Mouse (Mus musculus) cerebellum, adult 2 months (tissue): ENCODE measurements around the gene Kcnb1. TPM values are rescaled to one million over a fixed set of nuclear protein-coding genes. Genes with fewer than 3 reads are reported as not detected.

ENCODE experiments used
- DNase-seq, 2 experiments: peaks; one replicate each; pipeline ENCODE4 v3.0.0; 2021
- H3K27ac ChIP-seq: fragments of 200-500 bp; 2 replicates; pipeline ENCODE4 v1.5.1; 2012; ENCODE audit warnings: low read length, control low read depth, inconsistent platforms; ENCODE audit not compliant: insufficient read depth
- H3K27me3 ChIP-seq: fragments of 200-500 bp; 2 replicates; pipeline ENCODE4 v1.6.1; 2012; ENCODE audit warnings: inconsistent platforms, mild to moderate bottlenecking, low read length, moderate library complexity; ENCODE audit not compliant: control insufficient read depth, insufficient read depth
- H3K4me1 ChIP-seq: fragments of 200-500 bp; 2 replicates; pipeline ENCODE4 v1.6.1; 2011; ENCODE audit warnings: low read length; ENCODE audit not compliant: control insufficient read depth, insufficient read depth
- H3K4me3 ChIP-seq: fragments of 200-500 bp; replicated peaks from 2 replicates; pipeline ENCODE3; 2011; ENCODE audit warnings: mild to moderate bottlenecking, low read depth, low read length, control low read depth; ENCODE audit not compliant: insufficient read depth
- CTCF ChIP-seq: fragments of 200-500 bp; IDR thresholded peaks from 2 replicates; pipeline ENCODE4 v1.5.1; 2011; ENCODE audit warnings: low read depth, mild to moderate bottlenecking, control low read depth, low read length, moderate library complexity, borderline replicate concordance; ENCODE audit not compliant: insufficient read depth
- POLR2A ChIP-seq: fragments of 200-500 bp; IDR thresholded peaks from 2 replicates; pipeline ENCODE4 v1.6.1; 2011; ENCODE audit warnings: low read length, control low read depth, borderline replicate concordance; ENCODE audit not compliant: insufficient read depth
- WGBS: fragments of 180-500 bp; shearing (Covaris S2); methylation state at CpG from one replicate; pipeline ENCODE4 v1.1.7; 2018; 5-methylcytosine and 5-hydroxymethylcytosine counted together
- polyA plus RNA-seq: library from polyadenylated mRNA; depleted of rRNA; stranded (reverse); fragments of >200 nt; gene quantifications from 2 replicates; pipeline ENCODE4 v1.2.3, GENCODE M21; 2012

Kcnb1 gene
- polyA plus RNA-seq, 1 experiment, result 9.2 TPM

GRCm38 (mm10) chr2:167093171-167093900, 96.6 kb downstream of the Kcnb1 start:
- DNase-seq, result no peak

GRCm38 (mm10) chr2:167090271-167090670, 99.7 kb downstream of the Kcnb1 start:
- Histone ChIP-seq H3K4me3 (no peak overlapping the region), H3K27ac (no peak overlapping the region), H3K4me1 (peaks cover 8% of the 10 kb centered on the region), H3K27me3 (no peaks in the 10 kb centered on the region)
- no peak for DNase-seq
- WGBS, result 55% methylated on average over 1 of the region's 1 CpGs
- no peak for TF ChIP-seq CTCF

More at GRCm38 (mm10) chr2:167093171-167093900, 96.6 kb downstream of the Kcnb1 start:
- H3K27me3 ChIP-seq, result no peaks in the 10 kb centered on the region
- no peak overlapping the region for H3K4me3 ChIP-seq
- H3K27ac ChIP-seq, result no peak overlapping the region
- H3K4me1 ChIP-seq, result peaks cover 8% of the 10 kb centered on the region
- TF ChIP-seq CTCF (no peak), POLR2A (no peak)
- 91% methylated on average over 13 of the region's 13 CpGs for WGBS

- H3K27ac ChIP-seq, result no peak overlapping the region
- WGBS, result 81% methylated on average over 5 of the region's 5 CpGs
- no peak overlapping the region for H3K4me3 ChIP-seq
- no peaks in the 10 kb centered on the region for H3K4me1 ChIP-seq
- TF ChIP-seq POLR2A, result no peak
- TF ChIP-seq CTCF, result no peak
- DNase-seq, result no peak
- H3K27me3 ChIP-seq, result no peaks in the 10 kb centered on the region
These were observed 103.1 kb downstream of the Kcnb1 start for GRCm38 (mm10) chr2:167086836-167087235.

DNA sequence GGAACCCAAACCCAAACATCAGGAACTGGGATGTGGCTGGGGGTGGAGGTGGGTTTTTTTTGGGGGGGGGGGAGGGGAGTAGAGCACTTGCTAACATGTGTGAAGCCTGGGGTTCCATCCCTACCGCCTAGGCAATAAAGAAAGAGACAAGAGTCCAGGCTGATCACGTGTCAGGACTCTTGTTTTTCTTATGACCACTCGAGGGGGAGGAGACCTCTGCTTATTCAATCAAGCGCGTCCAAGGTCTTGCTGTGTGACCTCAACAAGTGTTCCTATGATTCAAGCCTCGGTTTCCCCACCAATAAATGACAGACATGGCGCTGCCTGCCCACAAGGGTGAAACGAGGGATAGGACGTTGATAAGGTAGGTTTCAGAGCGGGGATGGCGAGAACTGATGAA, 103.9 kb downstream of the Kcnb1 start:
- no peak overlapping the region for H3K27ac ChIP-seq
- WGBS, result 69% methylated on average over 11 of the region's 11 CpGs
- no peaks in the 10 kb centered on the region for H3K27me3 ChIP-seq
- no peaks in the 10 kb centered on the region for H3K4me1 ChIP-seq
- no peak for DNase-seq
- no peak overlapping the region for H3K4me3 ChIP-seq
- TF ChIP-seq CTCF (no peak), POLR2A (no peak)

GRCm38 (mm10) chr2:167081639-167082038, 108.3 kb downstream of the Kcnb1 start:
- TF ChIP-seq CTCF, result no peak
- no peak for TF ChIP-seq POLR2A
- no peak for DNase-seq
- Histone ChIP-seq H3K4me3 (no peak overlapping the region), H3K27ac (no peak overlapping the region), H3K4me1 (peaks cover 29% of the 10 kb centered on the region), H3K27me3 (no peaks in the 10 kb centered on the region)
- WGBS, result 82% methylated on average over 4 of the region's 4 CpGs

- Histone ChIP-seq H3K4me3 (no peak overlapping the region), H3K4me1 (peaks cover 29% of the 10 kb centered on the region), H3K27ac (no peak overlapping the region), H3K27me3 (no peaks in the 10 kb centered on the region)
- no peak for DNase-seq
- 87% methylated on average over 6 of the region's 6 CpGs for WGBS
- TF ChIP-seq CTCF (no peak), POLR2A (no peak)
These were observed 108.8 kb downstream of the Kcnb1 start for GRCm38 (mm10) chr2:167081135-167081534.

GRCm38 (mm10) chr2:167080387-167080786, 109.6 kb downstream of the Kcnb1 start:
- TF ChIP-seq CTCF, result no peak
- no peak for TF ChIP-seq POLR2A
- peaks cover 29% of the 10 kb centered on the region for H3K4me1 ChIP-seq
- H3K27ac ChIP-seq, result peak overlapping the region; percentile 90
- no peaks in the 10 kb centered on the region for H3K27me3 ChIP-seq
- no peak for DNase-seq
- H3K4me3 ChIP-seq, result no peak overlapping the region
- 67% methylated on average over 3 of the region's 3 CpGs for WGBS

DNA sequence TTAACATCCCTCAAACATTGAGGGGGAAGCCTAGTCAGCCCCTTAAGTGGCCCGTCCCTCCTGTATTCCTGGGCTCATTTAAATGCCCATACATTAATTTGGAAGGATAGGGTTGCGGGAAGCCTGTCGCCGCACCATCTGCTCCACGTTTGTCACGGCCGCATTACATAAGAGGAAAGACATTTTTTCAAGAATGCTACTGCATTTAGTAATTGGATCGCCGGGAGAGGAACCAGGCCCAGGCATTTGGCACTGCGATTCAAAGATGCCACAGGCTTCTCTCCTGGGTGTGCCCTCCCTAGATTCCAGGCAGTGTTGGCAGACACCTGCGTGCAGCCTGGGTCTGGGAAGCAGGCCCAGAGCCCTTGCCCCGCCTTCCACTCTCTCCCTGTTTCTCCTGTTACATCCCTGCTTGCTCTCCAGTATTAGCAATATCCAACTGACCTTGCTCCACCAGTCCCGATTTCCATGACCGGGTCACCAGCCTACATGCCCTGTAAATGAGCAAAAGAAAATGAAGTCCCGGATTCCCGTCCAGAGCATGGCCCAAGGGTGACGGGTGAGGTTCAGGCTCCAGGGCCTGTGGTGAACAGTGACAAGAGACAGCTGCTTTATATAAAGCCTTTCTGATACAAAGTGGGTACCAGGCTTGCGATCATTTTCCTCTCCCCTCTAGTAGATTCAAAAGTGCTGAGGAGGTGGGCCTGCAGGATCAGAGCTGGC, 110.3 kb downstream of the Kcnb1 start:
- TF ChIP-seq CTCF (no peak), POLR2A (no peak)
- Histone ChIP-seq H3K27ac (peak overlapping the region; percentile 90), H3K4me3 (no peak overlapping the region), H3K4me1 (peaks cover 29% of the 10 kb centered on the region), H3K27me3 (no peaks in the 10 kb centered on the region)
- peak; percentile 91 to 96 for DNase-seq
- WGBS, result 11% methylated on average over 18 of the region's 18 CpGs
